Mouse (Mus musculus): ENCODE measurements around the gene Cyp2c40. TPM values are rescaled to one million over a fixed set of nuclear protein-coding genes. Genes with fewer than 3 reads are reported as not detected.
"Not testable (repeated sequence)": the region's sequence is repeated elsewhere in the genome, so short reads cannot be mapped to it uniquely, and the experiment has no call there.

Cyp2c40 gene
- not detected in 2 replicates for polyA plus RNA-seq (2014; fragmentation: Nextera tagmentation; extraction: Ambion mirVana)

GRCm38 (mm10) chr19:39812714-39813113, at the start of gene Cyp2c40:
Gene Cyp2c40, minus strand, starts transcription at chr19:39812814.
- not testable (repeated sequence) for H3K4me3 ChIP-seq (ENCODE audit: low read length); H3K9ac ChIP-seq (ENCODE audit: low read depth, low read length); H3K27me3 ChIP-seq (ENCODE audit: control insufficient read depth, insufficient read depth, low read length); H3K4me2 ChIP-seq (replicated peaks; ENCODE audit: low read depth, low read length); H3K36me3 ChIP-seq (ENCODE audit: control insufficient read depth, insufficient read depth, low read length); ATAC-seq (ENCODE audit: low FRiP score, low TSS enrichment); H3K9me3 ChIP-seq (ENCODE audit: control insufficient read depth, low read length); H3K27ac ChIP-seq (ENCODE audit: low read depth, low read length); H3K4me1 ChIP-seq (ENCODE audit: control insufficient read depth, insufficient read depth, low read length)
- 84% methylated on average over 3 of the region's 3 CpGs for WGBS

- not testable (repeated sequence) for H3K4me3 ChIP-seq (ENCODE audit: low read length); ATAC-seq (ENCODE audit: low FRiP score, low TSS enrichment); H3K9me3 ChIP-seq (ENCODE audit: control insufficient read depth, low read length); H3K27ac ChIP-seq (ENCODE audit: low read depth, low read length); H3K36me3 ChIP-seq (ENCODE audit: control insufficient read depth, insufficient read depth, low read length); H3K27me3 ChIP-seq (ENCODE audit: control insufficient read depth, insufficient read depth, low read length); H3K4me1 ChIP-seq (ENCODE audit: control insufficient read depth, insufficient read depth, low read length); H3K9ac ChIP-seq (ENCODE audit: low read depth, low read length); H3K4me2 ChIP-seq (replicated peaks; ENCODE audit: low read depth, low read length)
- WGBS: 83% methylated on average over 2 of the region's 2 CpGs
Observed at GRCm38 (mm10) chr19:39820931-39821330, 8.3 kb upstream of the Cyp2c40 start.

- not testable (repeated sequence) for ATAC-seq (ENCODE audit: low FRiP score, low TSS enrichment); H3K4me1 ChIP-seq (ENCODE audit: control insufficient read depth, insufficient read depth, low read length); H3K9me3 ChIP-seq (ENCODE audit: control insufficient read depth, low read length); H3K36me3 ChIP-seq (ENCODE audit: control insufficient read depth, insufficient read depth, low read length); H3K4me2 ChIP-seq (replicated peaks; ENCODE audit: low read depth, low read length); H3K4me3 ChIP-seq (ENCODE audit: low read length); H3K27me3 ChIP-seq (ENCODE audit: control insufficient read depth, insufficient read depth, low read length); H3K27ac ChIP-seq (ENCODE audit: low read depth, low read length); H3K9ac ChIP-seq (ENCODE audit: low read depth, low read length)
- WGBS: 91% methylated on average over 1 of the region's 1 CpGs
Observed at GRCm38 (mm10) chr19:39816400-39816799, 3.8 kb upstream of the Cyp2c40 start.

- 77% methylated on average over 4 of the region's 4 CpGs for WGBS
- not testable (repeated sequence) for H3K9me3 ChIP-seq (ENCODE audit: control insufficient read depth, low read length); H3K36me3 ChIP-seq (ENCODE audit: control insufficient read depth, insufficient read depth, low read length); H3K4me2 ChIP-seq (replicated peaks; ENCODE audit: low read depth, low read length); H3K27ac ChIP-seq (ENCODE audit: low read depth, low read length); H3K4me1 ChIP-seq (ENCODE audit: control insufficient read depth, insufficient read depth, low read length); H3K27me3 ChIP-seq (ENCODE audit: control insufficient read depth, insufficient read depth, low read length); ATAC-seq (ENCODE audit: low FRiP score, low TSS enrichment); H3K9ac ChIP-seq (ENCODE audit: low read depth, low read length); H3K4me3 ChIP-seq (ENCODE audit: low read length)
Observed at GRCm38 (mm10) chr19:39815991-39816390, 3.4 kb upstream of the Cyp2c40 start.

- H3K4me2 ChIP-seq (replicated peaks; ENCODE audit: low read depth, low read length); H3K27ac ChIP-seq (ENCODE audit: low read depth, low read length); H3K27me3 ChIP-seq (ENCODE audit: control insufficient read depth, insufficient read depth, low read length); ATAC-seq (ENCODE audit: low FRiP score, low TSS enrichment); H3K4me3 ChIP-seq (ENCODE audit: low read length); H3K9me3 ChIP-seq (ENCODE audit: control insufficient read depth, low read length); H3K36me3 ChIP-seq (ENCODE audit: control insufficient read depth, insufficient read depth, low read length); H3K4me1 ChIP-seq (ENCODE audit: control insufficient read depth, insufficient read depth, low read length); H3K9ac ChIP-seq (ENCODE audit: low read depth, low read length): not testable (repeated sequence)
- WGBS: 74% methylated on average over 2 of the region's 2 CpGs
Observed at GRCm38 (mm10) chr19:39785458-39785857, 27.2 kb downstream of the Cyp2c40 start.

- no peak overlapping the region for H3K4me2 ChIP-seq (replicated peaks; ENCODE audit: low read depth, low read length)
- no peaks in the 10 kb centered on the region for H3K27me3 ChIP-seq (ENCODE audit: control insufficient read depth, insufficient read depth, low read length)
- WGBS: 54% methylated on average over 1 of the region's 1 CpGs
- no peak overlapping the region for H3K4me3 ChIP-seq (ENCODE audit: low read length)
- H3K27ac ChIP-seq (ENCODE audit: low read depth, low read length): no peak overlapping the region
- no peak overlapping the region for H3K9ac ChIP-seq (ENCODE audit: low read depth, low read length)
- H3K9me3 ChIP-seq (ENCODE audit: control insufficient read depth, low read length): no peaks in the 10 kb centered on the region
- no peak for ATAC-seq (ENCODE audit: low FRiP score, low TSS enrichment)
- H3K4me1 ChIP-seq (ENCODE audit: control insufficient read depth, insufficient read depth, low read length): no peaks in the 10 kb centered on the region
- no peaks in the 10 kb centered on the region for H3K36me3 ChIP-seq (ENCODE audit: control insufficient read depth, insufficient read depth, low read length)
Observed at GRCm38 (mm10) chr19:39745357-39745756, 67.3 kb downstream of the Cyp2c40 start.

GRCm38 (mm10) chr19:39744361-39744760, 68.3 kb downstream of the Cyp2c40 start:
- H3K4me2 ChIP-seq (replicated peaks; ENCODE audit: low read depth, low read length); H3K27ac ChIP-seq (ENCODE audit: low read depth, low read length); H3K9me3 ChIP-seq (ENCODE audit: control insufficient read depth, low read length); ATAC-seq (ENCODE audit: low FRiP score, low TSS enrichment); H3K36me3 ChIP-seq (ENCODE audit: control insufficient read depth, insufficient read depth, low read length); H3K27me3 ChIP-seq (ENCODE audit: control insufficient read depth, insufficient read depth, low read length); H3K4me3 ChIP-seq (ENCODE audit: low read length); H3K9ac ChIP-seq (ENCODE audit: low read depth, low read length); H3K4me1 ChIP-seq (ENCODE audit: control insufficient read depth, insufficient read depth, low read length): not testable (repeated sequence)
- WGBS: 54% methylated on average over 1 of the region's 1 CpGs

GRCm38 (mm10) chr19:39740920-39741319, 71.7 kb downstream of the Cyp2c40 start, which contains the start of gene Cyp2c68:
Gene Cyp2c68, minus strand, starts transcription at chr19:39741054.
- ATAC-seq (ENCODE audit: low FRiP score, low TSS enrichment): no peak
- H3K4me2 ChIP-seq (replicated peaks; ENCODE audit: low read depth, low read length): no peak within 1 kb of the TSS
- no peaks in the 10 kb centered on the region for H3K36me3 ChIP-seq (ENCODE audit: control insufficient read depth, insufficient read depth, low read length)
- no peak within 1 kb of the TSS for H3K9ac ChIP-seq (ENCODE audit: low read depth, low read length)
- 86% methylated on average over 2 of the region's 2 CpGs for WGBS
- no peaks in the 10 kb centered on the region for H3K4me1 ChIP-seq (ENCODE audit: control insufficient read depth, insufficient read depth, low read length)
- no peaks in the 10 kb centered on the region for H3K27me3 ChIP-seq (ENCODE audit: control insufficient read depth, insufficient read depth, low read length)
- no peak within 1 kb of the TSS for H3K27ac ChIP-seq (ENCODE audit: low read depth, low read length)
- H3K9me3 ChIP-seq (ENCODE audit: control insufficient read depth, low read length): no peaks in the 10 kb centered on the region
- H3K4me3 ChIP-seq (ENCODE audit: low read length): no peak within 1 kb of the TSS

Measured in kidney, embryonic 14.5 days (tissue).